Mouse (Mus musculus) embryonic facial prominence, embryonic 14.5 days (tissue): ENCODE measurements around the gene Rpl41. TPM values are rescaled to one million over a fixed set of nuclear protein-coding genes. Genes with fewer than 3 reads are reported as not detected.

Source experiments
- ATAC-seq: fragments of 200-750 bp; cut with Nextera tagmentation; 2 replicates; pipeline ENCODE4 v1.8.0; 2017; ENCODE audit warnings: low read depth, moderate number of reproducible peaks, moderate TSS enrichment
- DNase-seq: peaks from one replicate; pipeline ENCODE4 v3.0.0-alpha.2; 2015; ENCODE audit warnings: low spot score
- H3K27ac ChIP-seq: fragments of 300-500 bp; sonication (generic); replicated peaks from 2 replicates; pipeline ENCODE4 v1.5.1; 2014; ENCODE audit warnings: low read depth, mild to moderate bottlenecking, low read length, moderate library complexity
- H3K27me3 ChIP-seq: fragments of 300-500 bp; sonication (generic); replicated peaks from 2 replicates; pipeline ENCODE4 v1.6.1; 2014; ENCODE audit warnings: low read length; ENCODE audit not compliant: control insufficient read depth, insufficient read depth
- H3K36me3 ChIP-seq: fragments of 300-500 bp; sonication (generic); 2 replicates; pipeline ENCODE4 v1.6.1; 2014; ENCODE audit warnings: low read length, mixed read lengths; ENCODE audit not compliant: control insufficient read depth, insufficient read depth
- H3K4me1 ChIP-seq: fragments of 300-500 bp; sonication (generic); 2 replicates; pipeline ENCODE4 v1.6.1; 2014; ENCODE audit warnings: antibody characterized with exemption, low read length; ENCODE audit not compliant: control insufficient read depth, insufficient read depth
- H3K4me2 ChIP-seq: fragments of 300-500 bp; sonication (generic); 2 replicates; pipeline ENCODE4 v1.6.1; 2014; ENCODE audit warnings: low read depth, mild to moderate bottlenecking, low read length, moderate library complexity, mixed read lengths
- H3K4me3 ChIP-seq: fragments of 300-500 bp; sonication (generic); 2 replicates; pipeline ENCODE4 v1.5.1; 2014; ENCODE audit warnings: low read depth, mild to moderate bottlenecking, low read length
- H3K9ac ChIP-seq: fragments of 300-500 bp; sonication (generic); 2 replicates; pipeline ENCODE4 v1.6.1; 2014; ENCODE audit warnings: low read depth, mild to moderate bottlenecking, low read length, moderate library complexity, mixed read lengths
- H3K9me3 ChIP-seq: fragments of 300-500 bp; sonication (generic); 2 replicates; pipeline ENCODE4 v1.6.1; 2016; ENCODE audit warnings: low read length; ENCODE audit not compliant: control insufficient read depth
- WGBS: fragments of 180-500 bp; shearing (Covaris S2); extraction: QIAGEN DNeasy Blood & Tissue Kit; methylation state at CpG from one replicate; pipeline ENCODE4 v1.1.7; 2014; 5-methylcytosine and 5-hydroxymethylcytosine counted together
- polyA plus RNA-seq: library from polyadenylated mRNA; unstranded; fragments of >200 nt; fragmentation: Nextera tagmentation; extraction: Ambion mirVana; gene quantifications from 2 replicates; pipeline ENCODE4 v1.2.1, GENCODE M21; 2014

Gene Rpl41
- polyA plus RNA-seq, 1 experiment from 2014 or later: 5,119 TPM

DNA sequence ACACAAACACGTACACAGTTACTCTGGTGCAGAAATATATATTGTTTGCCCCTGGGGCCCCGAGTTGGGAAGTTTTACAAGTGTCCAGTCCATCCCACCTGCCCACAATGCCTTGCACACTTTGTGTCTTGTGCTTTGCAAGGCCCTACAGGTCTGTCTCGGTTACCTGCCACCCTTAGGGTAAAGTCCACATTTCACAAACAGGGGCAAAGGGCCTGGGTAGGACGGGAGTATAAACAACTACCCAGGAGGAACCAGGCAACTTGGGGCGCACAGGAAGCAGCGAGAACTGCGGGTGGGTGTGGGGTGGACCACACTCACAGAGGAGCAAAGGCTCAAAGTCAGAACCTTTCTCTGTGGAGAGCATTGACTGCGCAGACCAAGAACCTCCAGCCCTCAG is 38.6 kb upstream of the Rpl41 start:
- H3K27me3 ChIP-seq: peaks cover 28% of the 10 kb centered on the region
- H3K9ac ChIP-seq: no peak overlapping the region
- ATAC-seq (0 out of 2 replicates have a peak, but pooled peaks have one; percentile 0), DNase-seq (no peak)
- peak overlapping the region; percentile 86 for H3K27ac ChIP-seq
- no peaks in the 10 kb centered on the region for H3K9me3 ChIP-seq
- H3K36me3 ChIP-seq: no peaks in the 10 kb centered on the region
- peak overlapping the region; percentile 98 for H3K4me2 ChIP-seq
- peaks cover 10% of the 10 kb centered on the region; the same call in 1 of the 2 replicates for H3K4me1 ChIP-seq
- WGBS: 36% methylated on average over 8 of the region's 8 CpGs
- peak overlapping the region; percentile 69 for H3K4me3 ChIP-seq

DNA sequence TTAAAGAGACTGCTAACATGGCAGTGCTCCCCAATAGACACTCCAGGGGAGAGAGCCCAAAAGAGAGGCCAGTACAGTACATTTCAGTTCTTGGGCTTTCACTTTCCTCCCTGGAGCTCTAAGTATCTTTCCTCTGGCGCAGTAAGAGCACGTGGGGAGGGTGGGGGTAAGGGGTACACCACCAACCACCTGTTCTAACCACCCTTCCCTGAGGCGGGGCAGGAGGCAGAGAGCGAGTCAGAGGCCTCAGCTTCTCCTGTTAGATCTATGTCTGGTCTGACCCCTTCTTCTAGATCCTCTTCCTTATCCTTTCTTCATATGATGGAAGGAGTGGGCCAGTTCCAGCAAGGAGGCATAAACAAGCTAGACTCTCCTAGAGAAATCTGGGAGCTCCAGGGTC is 38.0 kb upstream of the Rpl41 start:
- peaks cover 10% of the 10 kb centered on the region; the same call in 1 of the 2 replicates for H3K4me1 ChIP-seq
- H3K27ac ChIP-seq: peak overlapping the region; percentile 86
- H3K27me3 ChIP-seq: peaks cover 28% of the 10 kb centered on the region
- ATAC-seq (no peak), DNase-seq (no peak)
- 23% methylated on average over 4 of the region's 4 CpGs for WGBS
- H3K4me2 ChIP-seq: peak overlapping the region; percentile 98
- H3K36me3 ChIP-seq: no peaks in the 10 kb centered on the region
- H3K9me3 ChIP-seq: no peaks in the 10 kb centered on the region
- H3K9ac ChIP-seq: peak overlapping the region; percentile 19; the same call in 1 of the 2 replicates
- H3K4me3 ChIP-seq: peak overlapping the region; percentile 69; the same call in 1 of the 2 replicates

DNA sequence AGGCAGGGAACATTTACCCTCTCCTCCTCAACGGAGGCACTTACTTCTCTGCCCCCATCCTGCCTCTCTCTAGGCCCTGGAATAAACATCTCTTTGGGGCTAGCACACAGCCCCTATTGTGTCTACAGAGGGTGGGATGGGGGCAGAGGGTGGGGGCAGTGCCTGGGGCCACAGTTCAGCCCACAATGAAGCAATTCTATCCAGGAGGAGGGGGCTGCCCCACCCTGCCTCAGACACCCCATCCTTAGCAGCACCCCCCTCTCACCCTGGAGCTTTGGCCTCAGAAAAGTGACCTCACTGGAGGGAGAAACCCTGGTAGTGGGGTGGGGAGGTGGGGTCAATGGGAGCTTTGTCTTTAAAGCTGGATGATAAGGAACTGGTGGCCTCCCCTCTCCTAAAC is 37.4 kb upstream of the Rpl41 start:
- H3K9ac ChIP-seq: peak overlapping the region; percentile 30; the same call in 1 of the 2 replicates
- H3K9me3 ChIP-seq: no peaks in the 10 kb centered on the region

DNA sequence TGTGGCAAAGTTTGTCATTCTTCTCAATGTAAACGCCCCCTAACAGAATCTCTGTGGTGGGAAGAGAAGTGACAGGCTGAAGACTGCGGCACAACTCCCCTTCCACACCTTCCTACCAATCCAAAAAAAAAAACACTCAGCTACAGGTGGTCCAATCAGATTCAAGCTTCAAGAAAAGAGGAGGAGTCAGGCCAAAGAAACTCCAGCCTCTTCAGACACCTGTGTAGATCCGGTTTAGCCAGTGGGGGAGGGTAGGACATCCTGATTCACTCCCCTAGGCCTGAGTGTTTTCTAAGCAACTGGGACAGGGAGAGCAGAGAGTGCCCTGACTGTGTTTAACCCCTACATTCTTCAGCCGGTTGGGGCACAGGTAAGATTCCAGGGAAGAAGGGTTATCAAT is 35.3 kb upstream of the Rpl41 start:
- no peak overlapping the region for H3K4me3 ChIP-seq
- peaks cover 10% of the 10 kb centered on the region; the same call in 1 of the 2 replicates for H3K4me1 ChIP-seq
- H3K36me3 ChIP-seq: no peaks in the 10 kb centered on the region
- H3K9ac ChIP-seq: no peak overlapping the region
- H3K4me2 ChIP-seq: peak overlapping the region; percentile 32; the same call in 1 of the 2 replicates
- DNase-seq (peak; percentile 88), ATAC-seq (peak; percentile 35; the same call in 1 of the 2 replicates)
- no peak overlapping the region for H3K27ac ChIP-seq
- H3K9me3 ChIP-seq: no peaks in the 10 kb centered on the region
- WGBS: 17% methylated on average over 4 of the region's 4 CpGs
- peaks cover 24% of the 10 kb centered on the region for H3K27me3 ChIP-seq

More for the DNA sequence above, 37.4 kb upstream of the Rpl41 start:
- ATAC-seq (peak; percentile 16; the same call in 1 of the 2 replicates), DNase-seq (peak; percentile 45)
- Histone ChIP-seq H3K4me1 (peaks cover 10% of the 10 kb centered on the region; the same call in 1 of the 2 replicates), H3K36me3 (no peaks in the 10 kb centered on the region), H3K27me3 (peaks cover 28% of the 10 kb centered on the region), H3K27ac (peak overlapping the region; percentile 86), H3K4me2 (peak overlapping the region; percentile 98; the same call in 1 of the 2 replicates), H3K4me3 (no peak overlapping the region)
- 20% methylated on average over 1 of the region's 1 CpGs for WGBS

DNA sequence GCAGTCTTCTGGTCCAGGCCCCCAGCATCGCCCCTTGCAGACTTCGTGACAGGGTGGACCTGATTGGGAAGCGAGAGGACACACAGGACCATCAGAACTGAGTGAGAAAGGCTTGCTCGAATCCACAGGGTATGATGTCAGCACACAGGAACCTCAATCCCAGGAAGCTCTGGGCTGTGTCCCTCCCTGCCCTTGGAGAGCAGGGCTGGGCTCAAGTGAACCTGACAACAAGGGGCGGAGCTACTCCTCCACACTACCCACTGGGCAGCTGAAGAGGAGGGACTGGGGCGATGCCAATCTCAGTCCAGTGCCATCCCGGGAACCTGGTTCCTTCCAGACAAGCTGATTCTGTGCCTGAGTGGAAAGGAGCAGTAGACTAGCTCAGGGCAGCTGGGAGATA is 34.5 kb upstream of the Rpl41 start:
- no peaks in the 10 kb centered on the region for H3K36me3 ChIP-seq
- ATAC-seq: no peak
- H3K9me3 ChIP-seq: no peaks in the 10 kb centered on the region
- peaks cover 17% of the 10 kb centered on the region for H3K27me3 ChIP-seq
- peak overlapping the region; percentile 32 for H3K4me2 ChIP-seq
- H3K9ac ChIP-seq: no peak overlapping the region; the same call in 1 of the 2 replicates
- H3K27ac ChIP-seq: no peak overlapping the region
- 38% methylated on average over 7 of the region's 7 CpGs for WGBS
- H3K4me3 ChIP-seq: no peak overlapping the region
- DNase-seq: peak; percentile 46
- peaks cover 10% of the 10 kb centered on the region; the same call in 1 of the 2 replicates for H3K4me1 ChIP-seq

DNA sequence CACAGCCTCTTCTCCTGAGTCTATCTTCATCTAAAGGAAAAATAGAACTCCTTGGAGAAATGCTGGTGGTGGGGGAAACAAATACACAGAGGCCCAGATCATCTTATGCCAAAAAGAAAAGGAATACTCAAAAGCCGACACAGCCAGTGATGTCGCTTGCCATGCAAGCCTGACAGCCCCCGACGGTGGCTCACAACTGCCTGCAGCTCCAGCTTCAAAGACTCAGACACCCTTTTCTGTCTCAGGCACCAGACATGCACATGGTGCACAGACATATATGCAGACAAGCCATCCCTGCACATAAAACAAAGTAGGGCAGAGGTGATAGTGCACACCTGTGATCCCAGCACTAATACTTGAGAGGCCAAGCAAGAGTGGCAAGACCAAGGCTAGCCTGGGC is 30.6 kb upstream of the Rpl41 start:
- DNase-seq (no peak), ATAC-seq (no peak)
- no peak overlapping the region for H3K27ac ChIP-seq
- H3K4me3 ChIP-seq: no peak overlapping the region
- H3K9me3 ChIP-seq: peaks cover 5% of the 10 kb centered on the region; the same call in 1 of the 2 replicates
- H3K4me2 ChIP-seq: no peak overlapping the region
- peaks cover 4% of the 10 kb centered on the region; the same call in 1 of the 2 replicates for H3K4me1 ChIP-seq
- no peaks in the 10 kb centered on the region for H3K27me3 ChIP-seq
- H3K9ac ChIP-seq: no peak overlapping the region
- 71% methylated on average over 4 of the region's 4 CpGs for WGBS
- 0 out of 2 replicates have a peak, but pooled peaks cover 12% of the 10 kb centered on the region for H3K36me3 ChIP-seq

DNA sequence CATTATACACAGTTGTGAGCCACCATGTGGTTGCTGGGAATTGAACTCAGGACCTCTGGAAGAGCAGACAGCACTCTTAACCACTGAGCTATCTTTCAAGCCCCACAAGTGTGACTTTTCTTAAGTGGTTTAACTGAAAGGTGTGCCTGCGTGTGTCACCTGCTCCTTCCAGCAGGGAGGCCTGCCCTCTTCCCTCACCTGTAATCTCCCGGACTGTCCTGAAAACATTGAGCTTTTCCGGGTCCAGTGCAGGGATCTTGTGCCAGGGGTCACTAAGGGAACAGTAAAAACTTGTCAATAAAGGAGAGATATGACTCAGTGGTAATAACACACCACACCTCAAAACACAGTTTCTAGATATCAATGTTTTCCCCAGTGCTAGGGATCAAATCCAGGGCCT is 30.2 kb upstream of the Rpl41 start:
- no peak for DNase-seq
- H3K4me1 ChIP-seq: peaks cover 4% of the 10 kb centered on the region; the same call in 1 of the 2 replicates
- peaks cover 5% of the 10 kb centered on the region; the same call in 1 of the 2 replicates for H3K9me3 ChIP-seq
- H3K4me3 ChIP-seq: no peak overlapping the region
- no peaks in the 10 kb centered on the region for H3K27me3 ChIP-seq
- H3K9ac ChIP-seq: no peak overlapping the region
- H3K27ac ChIP-seq: no peak overlapping the region
- no peak for ATAC-seq
- H3K4me2 ChIP-seq: no peak overlapping the region
- H3K36me3 ChIP-seq: 0 out of 2 replicates have a peak, but pooled peaks cover 12% of the 10 kb centered on the region
- 89% methylated on average over 3 of the region's 3 CpGs for WGBS

DNA sequence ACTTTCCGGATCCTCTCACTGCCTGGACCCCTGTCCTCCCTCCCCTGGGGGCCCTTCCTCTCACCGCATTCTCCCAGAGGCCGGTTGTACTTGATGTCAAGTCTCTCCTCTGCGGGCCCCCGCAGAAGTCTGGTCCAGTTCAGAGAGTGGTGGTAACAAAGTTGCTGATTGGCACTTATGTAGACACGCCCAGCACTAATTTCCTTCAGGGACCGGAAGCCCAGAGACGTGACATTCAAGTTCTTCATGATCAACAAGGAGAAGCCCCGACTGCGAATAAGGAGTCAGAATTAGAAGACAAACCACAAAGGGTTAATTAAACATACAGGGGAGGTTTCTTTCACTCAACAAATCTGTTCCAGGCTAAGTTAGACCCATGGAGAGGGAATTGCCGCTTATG is 29.2 kb upstream of the Rpl41 start:
- Histone ChIP-seq H3K4me3 (no peak overlapping the region), H3K27me3 (no peaks in the 10 kb centered on the region), H3K4me1 (no peaks in the 10 kb centered on the region), H3K9me3 (peaks cover 5% of the 10 kb centered on the region; the same call in 1 of the 2 replicates), H3K27ac (no peak overlapping the region), H3K9ac (no peak overlapping the region), H3K36me3 (0 out of 2 replicates have a peak, but pooled peaks cover 12% of the 10 kb centered on the region), H3K4me2 (no peak overlapping the region)
- DNase-seq: no peak
- no peak for ATAC-seq
- 62% methylated on average over 11 of the region's 11 CpGs for WGBS

DNA sequence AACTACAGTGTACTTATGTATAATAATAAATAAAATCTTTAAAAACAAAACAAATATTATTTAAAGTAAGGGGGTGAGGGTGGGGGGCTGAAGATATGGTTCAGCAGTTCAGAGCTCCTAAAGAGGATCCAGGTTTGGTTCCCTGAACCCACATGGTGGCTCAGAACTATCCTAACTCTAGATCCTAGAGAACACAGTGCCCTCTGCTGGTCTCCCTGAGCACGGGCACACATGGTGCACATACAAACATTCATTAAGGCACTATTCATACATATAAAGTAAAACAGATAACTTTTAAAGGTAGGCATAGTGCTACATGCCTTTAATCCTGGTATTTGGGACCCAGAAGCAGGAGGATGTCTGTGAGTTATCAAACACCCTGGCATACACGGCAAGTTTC is 26.0 kb upstream of the Rpl41 start:
- no peak overlapping the region for H3K4me3 ChIP-seq
- no peak overlapping the region for H3K27ac ChIP-seq
- H3K4me1 ChIP-seq: no peaks in the 10 kb centered on the region
- H3K36me3 ChIP-seq: 0 out of 2 replicates have a peak, but pooled peaks cover 16% of the 10 kb centered on the region
- no peak overlapping the region for H3K9ac ChIP-seq
- H3K9me3 ChIP-seq: peaks cover 5% of the 10 kb centered on the region; the same call in 1 of the 2 replicates
- H3K27me3 ChIP-seq: no peaks in the 10 kb centered on the region
- ATAC-seq (no peak), DNase-seq (no peak)
- 92% methylated on average over 2 of the region's 2 CpGs for WGBS
- H3K4me2 ChIP-seq: no peak overlapping the region
